8 mouse cellular contexts compared by ENCODE assay signal in the genomic region with DNA sequence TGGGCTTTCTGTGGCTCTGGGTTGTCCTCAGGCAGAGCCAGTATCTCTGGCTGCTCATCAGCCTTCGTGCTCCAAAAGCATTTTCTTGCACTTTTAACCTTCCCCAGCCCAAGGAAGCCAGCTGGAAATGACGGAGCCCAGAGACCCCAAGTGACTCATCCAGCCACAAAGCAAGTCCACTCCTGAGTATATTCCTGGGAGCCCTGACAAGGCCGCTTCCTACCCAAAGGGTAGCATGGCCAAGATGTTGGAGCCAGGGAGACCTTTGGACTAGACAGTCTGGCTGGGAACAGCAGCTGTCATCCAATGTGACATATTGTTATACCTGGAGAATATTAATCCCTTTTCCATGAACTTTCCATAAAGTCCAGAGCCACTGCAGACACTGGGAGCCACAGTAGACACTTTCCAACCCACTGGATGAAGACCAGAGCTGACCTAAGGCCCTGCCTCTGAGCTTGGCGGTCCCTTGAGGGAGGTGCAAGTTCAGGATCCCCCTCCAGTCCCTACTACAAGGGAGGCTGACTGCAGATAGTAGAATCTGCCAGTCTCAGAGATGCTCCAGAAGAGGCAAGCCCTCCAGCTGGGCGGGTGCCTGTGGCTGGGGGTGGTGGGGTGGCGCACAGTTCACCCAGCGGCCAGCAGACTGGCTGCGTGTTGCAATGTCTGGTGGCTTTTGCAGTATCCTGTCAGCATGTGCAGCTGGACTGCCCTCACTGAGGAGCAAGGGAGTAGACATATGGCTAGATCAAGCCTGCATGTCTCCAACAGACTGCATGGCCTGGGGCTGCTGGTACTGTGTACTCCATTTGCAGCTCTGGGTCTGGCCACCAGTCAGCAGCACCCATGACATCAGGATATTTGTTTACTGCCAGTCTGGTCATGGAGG. TPM values are rescaled to one million over a fixed set of nuclear protein-coding genes. Genes with fewer than 3 reads are reported as not detected.
DNase-seq lines count a peak whose midpoint lies in the region; ATAC-seq and TF ChIP-seq lines count a peak whose summit lies in the region.

No protein-coding gene starts in this region.

- intact Hi-C loops in left cerebral cortex, postnatal 14 days (cut with DNase I): no loop called here

- DNase-seq in spleen, postnatal 4 days (ENCODE audit: low spot score in 2 of 2): peak; percentile 37 to 73
- no peak for DNase-seq in spleen, adult 12 weeks (ENCODE audit: low spot score)
- peak; percentile 64 to 69 for DNase-seq in gastrocnemius, adult 8-10 months (ENCODE audit: low spot score in 2 of 2)
- peak; percentile 27 for DNase-seq in hindbrain, postnatal 0 days (ENCODE audit: low spot score)
- DNase-seq in left cerebral cortex, postnatal 14 days (ENCODE audit: low spot score in 2 of 2): no peak
- no peak for DNase-seq in embryo, embryonic 10.5 days (ENCODE audit: low spot score)

- no peak for TF ChIP-seq CTCF in hindbrain, postnatal 0 days (IDR thresholded peaks at IDR 0.05; ENCODE audit: low read depth)

- no peak overlapping the region for H3K9ac ChIP-seq in hindbrain, postnatal 0 days (replicated peaks; ENCODE audit: low read length)
- H3K9ac ChIP-seq in liver, embryonic 16.5 days (ENCODE audit: low read depth, low read length): no peak overlapping the region
- no peak overlapping the region for H3K9ac ChIP-seq in stomach, embryonic 15.5 days

- no peak overlapping the region for H3K4me3 ChIP-seq in hindbrain, postnatal 0 days (ENCODE audit: low read length)
- H3K4me3 ChIP-seq in liver, embryonic 16.5 days (ENCODE audit: low read depth, low read length): no peak overlapping the region
- H3K4me3 ChIP-seq in stomach, embryonic 15.5 days (replicated peaks): no peak overlapping the region

- no peak overlapping the region for H3K4me2 ChIP-seq in hindbrain, postnatal 0 days (ENCODE audit: low read depth, low read length)
- no peak overlapping the region for H3K4me2 ChIP-seq in liver, embryonic 16.5 days (ENCODE audit: low read depth, low read length)
- no peak overlapping the region for H3K4me2 ChIP-seq in stomach, embryonic 15.5 days

- H3K27ac ChIP-seq in hindbrain, postnatal 0 days: no peak overlapping the region
- H3K27ac ChIP-seq in liver, embryonic 16.5 days (ENCODE audit: low read length): peak overlapping the region; percentile 36
- H3K27ac ChIP-seq in stomach, embryonic 15.5 days: peak overlapping the region; percentile 23; the same call in 1 of the 2 replicates

- no peaks in the 10 kb centered on the region for H3K9me3 ChIP-seq in hindbrain, postnatal 0 days (ENCODE audit: low read length)
- H3K9me3 ChIP-seq in liver, embryonic 16.5 days (replicated peaks; ENCODE audit: control insufficient read depth, low read length): no peaks in the 10 kb centered on the region
- no peaks in the 10 kb centered on the region for H3K9me3 ChIP-seq in stomach, embryonic 15.5 days

- ATAC-seq in hindbrain, postnatal 0 days: peak; percentile 63
- peak; percentile 49 for ATAC-seq in liver, embryonic 16.5 days (ENCODE audit: low read depth)
- peak; percentile 24; the same call in 1 of the 2 replicates for ATAC-seq in stomach, embryonic 15.5 days (ENCODE audit: insufficient read depth, low FRiP score, low read depth)

- 75% methylated on average over 8 of the region's 8 CpGs for WGBS in hindbrain, postnatal 0 days
- 30% methylated on average over 8 of the region's 8 CpGs for WGBS in liver, embryonic 16.5 days (ENCODE audit: insufficient replicate concordance)
- WGBS in stomach, embryonic 15.5 days: 60% methylated on average over 8 of the region's 8 CpGs

- H3K27me3 ChIP-seq in hindbrain, postnatal 0 days (ENCODE audit: insufficient read depth, low read length): no peaks in the 10 kb centered on the region
- H3K27me3 ChIP-seq in liver, embryonic 16.5 days (ENCODE audit: control insufficient read depth, insufficient read depth, low read depth, low read length): no peaks in the 10 kb centered on the region
- no peaks in the 10 kb centered on the region for H3K27me3 ChIP-seq in stomach, embryonic 15.5 days (replicated peaks)

- no peaks in the 10 kb centered on the region for H3K4me1 ChIP-seq in hindbrain, postnatal 0 days (ENCODE audit: insufficient read depth, low read length)
- peaks cover 69% of the 10 kb centered on the region for H3K4me1 ChIP-seq in liver, embryonic 16.5 days (ENCODE audit: control insufficient read depth, low read depth, low read length)
- H3K4me1 ChIP-seq in stomach, embryonic 15.5 days: peaks cover 45% of the 10 kb centered on the region

- H3K36me3 ChIP-seq in hindbrain, postnatal 0 days (ENCODE audit: insufficient read depth, low read length): no peaks in the 10 kb centered on the region
- H3K36me3 ChIP-seq in liver, embryonic 16.5 days (ENCODE audit: control insufficient read depth, insufficient read depth): no peaks in the 10 kb centered on the region
- no peaks in the 10 kb centered on the region; the same call in 1 of the 2 replicates for H3K36me3 ChIP-seq in stomach, embryonic 15.5 days

RNA-seq across cellular contexts. Expression of a gene that starts 13.6 kb away (rescaled TPM):
- 10 to 100 TPM; 28.4 to 36.5 (median 35.2) TPM for total RNA-seq in gastrocnemius, adult 8-10 months (2022)
- total RNA-seq in hindbrain, postnatal 0 days (2014; rRNA removed): 35.5 and 40.1 TPM in 2 replicates
- polyA plus RNA-seq in hindbrain, postnatal 0 days (2015; fragmentation: Nextera tagmentation; extraction: Ambion mirVana): 51.8 and 59.8 TPM in 2 replicates
- 35.3 and 39.2 TPM in 2 replicates for polyA plus RNA-seq in liver, embryonic 16.5 days (2015; fragmentation: Nextera tagmentation; extraction: Ambion mirVana)
- 112 and 117 TPM in 2 replicates for polyA plus RNA-seq in stomach, embryonic 15.5 days (2015; fragmentation: Nextera tagmentation; extraction: Ambion mirVana)
- 10 to 100 TPM; 22.2 TPM for total RNA-seq in left cerebral cortex, postnatal 14 days (2021)

Comparison
In these comparisons a context has a peak if more than half of its experiments do, and no peak if none do; other contexts are left out.
1. DNase-seq: peak in spleen, postnatal 4 days (2 of 2), gastrocnemius, adult 8-10 months (2 of 2) and hindbrain, postnatal 0 days (single experiment); none in spleen, adult 12 weeks (single experiment), left cerebral cortex, postnatal 14 days (0 of 2) and embryo, embryonic 10.5 days (single experiment).
2. Peak in every context shown above with its lines, with median percentiles within 50 percentile points of each other: ATAC-seq.